Mouse (Mus musculus): ENCODE measurements around the gene Fgd4. TPM values are rescaled to one million over a fixed set of nuclear protein-coding genes. Genes with fewer than 3 reads are reported as not detected.
"Not testable (repeated sequence)": the region's sequence is repeated elsewhere in the genome, so short reads cannot be mapped to it uniquely, and the experiment has no call there.

The Fgd4 gene
- polyA plus RNA-seq, 1 experiment from 2014 or later, result 10.3 TPM

- Histone ChIP-seq H3K4me2 (replicated peaks; ENCODE audit: low read depth, low read length) (no peak overlapping the region), H3K27me3 (ENCODE audit: insufficient read depth, low read length) (no peaks in the 10 kb centered on the region), H3K9ac (replicated peaks; ENCODE audit: low read length) (no peak overlapping the region), H3K4me3 (ENCODE audit: low read length) (no peak overlapping the region), H3K27ac (ENCODE audit: low read length) (no peak overlapping the region), H3K36me3 (ENCODE audit: insufficient read depth, low read length) (peaks cover 16% of the 10 kb centered on the region; the same call in 1 of the 2 replicates), H3K4me1 (ENCODE audit: insufficient read depth, low read length) (no peaks in the 10 kb centered on the region), H3K9me3 (ENCODE audit: low read length) (no peaks in the 10 kb centered on the region)
- ATAC-seq (ENCODE audit: low FRiP score, low TSS enrichment), result no peak
- WGBS, result 89% methylated on average over 2 of the region's 2 CpGs
Measured at GRCm38 (mm10) chr16:16422456-16422855, 177.9 kb downstream of the Fgd4 start.

GRCm38 (mm10) chr16:16367217-16367616 lies 233.1 kb downstream of the Fgd4 start:
- 68% methylated on average over 8 of the region's 9 CpGs for WGBS
- not testable (repeated sequence) for H3K27ac ChIP-seq (ENCODE audit: low read length); H3K4me2 ChIP-seq (replicated peaks; ENCODE audit: low read depth, low read length); H3K4me1 ChIP-seq (ENCODE audit: insufficient read depth, low read length); H3K36me3 ChIP-seq (ENCODE audit: insufficient read depth, low read length); H3K4me3 ChIP-seq (ENCODE audit: low read length); H3K27me3 ChIP-seq (ENCODE audit: insufficient read depth, low read length); H3K9ac ChIP-seq (replicated peaks; ENCODE audit: low read length); ATAC-seq (ENCODE audit: low FRiP score, low TSS enrichment); H3K9me3 ChIP-seq (ENCODE audit: low read length)

Other genes starting within 250 kb of the Fgd4 start
- 56.3 and 61.2 TPM in 2 replicates for gene Dnm1l, start 241.6 kb downstream of the Fgd4 start, polyA plus RNA-seq (2015; fragmentation: Nextera tagmentation; extraction: Ambion mirVana)
- gene Olfr19, start 75.9 kb upstream of the Fgd4 start, polyA plus RNA-seq (2015; fragmentation: Nextera tagmentation; extraction: Ambion mirVana), result not detected in 2 replicates
- 0.95 and 1.2 TPM in 2 replicates for gene Spag6l, start 228.9 kb upstream of the Fgd4 start, polyA plus RNA-seq (2015; fragmentation: Nextera tagmentation; extraction: Ambion mirVana)

All from kidney, embryonic 16.5 days (tissue).